Mouse (Mus musculus): Measurements from ENCODE around the gene Gm44596.
"Not testable (repeated sequence)": the region's sequence is repeated elsewhere in the genome, so short reads cannot be mapped to it uniquely, and the experiment has no call there.

Gene Gm44596

DNA sequence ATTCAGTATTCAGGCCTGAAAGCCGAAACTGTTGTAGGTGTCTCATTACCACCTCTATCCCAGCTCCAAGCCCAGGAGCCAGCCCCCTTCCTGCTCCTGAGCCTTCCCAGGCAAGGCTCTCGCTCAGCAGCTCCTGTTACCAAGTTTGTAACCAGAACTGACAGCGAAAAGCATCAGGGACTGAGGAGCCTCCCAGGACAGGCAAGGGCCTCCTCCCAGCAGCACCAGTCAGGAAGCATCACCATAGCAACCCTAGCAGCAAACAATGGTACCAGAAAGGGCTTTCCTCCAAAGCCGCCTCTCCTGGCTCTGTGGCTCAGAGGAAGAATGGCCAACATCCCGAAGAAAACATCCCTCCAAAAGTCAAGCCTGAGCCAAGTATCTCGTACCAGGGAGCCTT, at the start of gene Gm44596, which contains the start of gene Tex52:
TSS of gene Gm44596 (plus strand) at position 312 of the 400 bp plus-strand sequence.
TSS of gene Tex52 (plus strand) at position 265 of the 400 bp plus-strand sequence.
- DNase-seq, result no peak

DNA sequence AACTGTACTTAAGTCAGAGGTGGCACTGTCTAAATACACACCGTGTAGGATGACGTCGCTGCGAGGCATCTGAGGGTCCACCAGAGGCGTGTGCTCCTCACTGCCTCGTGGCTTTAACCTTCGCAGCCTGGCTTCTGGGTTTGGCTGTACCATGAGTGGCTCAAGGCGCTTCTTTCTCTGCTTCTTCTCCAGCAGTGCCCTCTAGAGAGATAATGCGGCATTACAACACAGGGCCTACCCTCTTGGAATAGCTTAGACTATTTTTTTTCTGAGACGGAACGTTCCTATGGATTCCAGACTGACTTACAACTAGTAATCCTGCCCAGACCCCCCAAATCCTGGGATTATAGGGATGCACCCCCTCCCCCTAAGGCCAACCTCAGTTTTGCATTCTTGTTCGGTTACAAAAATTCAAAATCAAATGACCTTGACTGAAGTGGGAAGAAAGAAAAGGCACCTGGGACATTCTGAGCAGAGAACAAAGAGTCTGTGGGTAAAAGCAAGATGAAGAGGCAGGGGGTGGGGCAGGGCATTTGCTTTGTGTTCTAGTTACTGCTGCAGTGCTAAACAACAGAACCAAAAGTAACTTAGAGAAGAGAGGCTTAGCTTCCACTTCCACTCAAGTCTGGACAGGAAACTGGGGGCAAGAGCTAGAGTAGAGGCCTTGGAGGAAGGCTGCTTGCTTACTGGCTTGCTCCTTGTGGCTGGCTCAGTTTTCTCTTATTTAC, 40.7 kb upstream of the Gm44596 start:
- peak; percentile 59 for DNase-seq

- no peak for DNase-seq
Measured at GRCm38 (mm10) chr6:128337467-128337866, 37.8 kb upstream of the Gm44596 start.

DNA sequence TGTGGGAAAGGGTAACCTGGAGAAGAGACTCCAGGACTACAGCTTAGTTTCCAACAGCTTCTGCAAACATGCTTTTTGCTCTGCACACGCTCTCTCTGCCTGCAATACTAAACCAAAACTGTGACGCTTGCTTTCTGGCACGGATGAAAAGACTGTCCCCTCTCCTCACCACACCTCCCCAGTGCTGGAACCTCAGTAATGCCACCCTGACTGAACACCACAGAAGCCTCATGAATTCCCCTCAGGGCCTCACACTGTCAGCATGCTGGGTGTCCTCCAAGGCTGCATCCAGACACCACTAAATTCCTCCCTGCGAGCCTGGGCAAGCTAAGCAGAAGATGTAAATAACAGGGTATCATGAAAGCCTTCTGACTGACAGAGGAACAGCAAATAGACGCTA, 36.4 kb upstream of the Gm44596 start:
- DNase-seq, result no peak

GRCm38 (mm10) chr6:128341956-128342723, 33.2 kb upstream of the Gm44596 start:
- no peak for DNase-seq

- DNase-seq, result no peak
Measured at GRCm38 (mm10) chr6:128345623-128346022, 29.7 kb upstream of the Gm44596 start.

GRCm38 (mm10) chr6:128346782-128347181, 28.5 kb upstream of the Gm44596 start:
- no peak for DNase-seq

- DNase-seq, result peak; percentile 43
Measured at GRCm38 (mm10) chr6:128349711-128350110, 25.6 kb upstream of the Gm44596 start.

GRCm38 (mm10) chr6:128354140-128354539, 21.2 kb upstream of the Gm44596 start:
- no peak for DNase-seq

DNA sequence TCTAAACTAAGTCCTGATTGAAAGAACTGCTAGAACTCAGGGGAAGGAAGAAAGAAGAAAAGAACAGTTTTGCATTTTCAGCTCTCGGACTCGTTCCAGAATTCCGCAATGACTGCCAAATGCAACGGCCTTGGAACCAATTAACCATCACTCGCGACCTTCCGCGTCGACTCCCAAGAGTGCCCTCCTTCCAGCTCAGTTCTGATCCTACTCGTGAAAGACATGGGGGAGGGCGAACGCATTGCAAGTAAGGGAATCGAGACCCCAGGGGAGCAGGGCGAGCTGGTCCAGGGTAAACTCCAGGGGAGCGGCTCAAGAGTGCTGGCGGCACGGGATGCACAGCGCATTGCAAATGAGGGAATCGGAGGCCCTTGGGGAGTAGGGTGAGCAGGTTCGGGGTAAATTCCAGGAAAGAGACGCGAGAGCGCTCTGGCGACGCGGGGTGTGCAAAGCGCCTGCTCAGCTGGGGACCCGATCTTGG, 20.1 kb upstream of the Gm44596 start:
- DNase-seq, result peak; percentile 67

DNA sequence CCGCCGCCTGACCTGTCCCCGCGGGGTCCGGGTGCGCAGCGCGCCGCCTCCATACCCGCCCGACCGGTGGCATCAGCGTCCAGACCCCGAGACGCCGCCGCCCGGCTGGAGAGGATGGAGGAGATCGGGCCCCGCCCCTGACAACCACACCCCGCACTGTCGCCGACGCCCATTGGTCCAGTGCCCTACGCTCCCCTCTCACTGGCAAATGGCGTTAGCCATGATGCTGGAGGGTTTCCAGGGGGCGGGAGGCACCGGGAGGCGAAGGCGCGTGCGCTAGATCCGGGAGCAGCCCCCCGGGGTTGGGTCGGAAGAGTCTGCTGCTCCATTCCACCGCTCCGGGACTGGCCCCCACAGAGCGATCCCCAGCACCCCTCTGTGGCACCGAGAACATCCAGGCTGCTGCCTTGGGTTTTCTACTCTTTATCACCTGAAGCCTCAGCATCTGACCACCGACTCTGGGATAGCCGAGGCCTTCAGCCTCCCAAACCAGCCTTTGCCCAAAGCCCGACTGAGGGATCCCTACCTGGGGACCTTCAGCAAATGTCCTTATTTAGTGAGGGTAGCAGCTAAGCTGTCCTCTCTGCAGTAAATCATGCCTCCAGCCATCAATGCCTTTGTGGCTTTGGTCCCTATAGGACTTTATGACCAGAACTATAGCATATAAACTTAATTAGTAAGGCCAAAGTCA, 19.4 kb upstream of the Gm44596 start, which contains the start of gene Tulp3:
TSS of gene Tulp3 (minus strand) at position 126 of the 691 bp plus-strand sequence.
- DNase-seq, result peak; percentile 97

- DNase-seq, result peak; percentile 57
Measured at GRCm38 (mm10) chr6:128358999-128359398, 16.3 kb upstream of the Gm44596 start.

GRCm38 (mm10) chr6:128361901-128362300, 13.4 kb upstream of the Gm44596 start:
- DNase-seq, result no peak

GRCm38 (mm10) chr6:128362381-128363006, 12.8 kb upstream of the Gm44596 start, which contains the start of the genes Rhno1 and Foxm1:
Gene Rhno1, minus strand, starts transcription at chr6:128362911.
Gene Foxm1, plus strand, starts transcription at chr6:128362967.
- peak; percentile 82 for DNase-seq

- no peak for DNase-seq
Measured at GRCm38 (mm10) chr6:128363007-128363825, 12.1 kb upstream of the Gm44596 start.

DNA sequence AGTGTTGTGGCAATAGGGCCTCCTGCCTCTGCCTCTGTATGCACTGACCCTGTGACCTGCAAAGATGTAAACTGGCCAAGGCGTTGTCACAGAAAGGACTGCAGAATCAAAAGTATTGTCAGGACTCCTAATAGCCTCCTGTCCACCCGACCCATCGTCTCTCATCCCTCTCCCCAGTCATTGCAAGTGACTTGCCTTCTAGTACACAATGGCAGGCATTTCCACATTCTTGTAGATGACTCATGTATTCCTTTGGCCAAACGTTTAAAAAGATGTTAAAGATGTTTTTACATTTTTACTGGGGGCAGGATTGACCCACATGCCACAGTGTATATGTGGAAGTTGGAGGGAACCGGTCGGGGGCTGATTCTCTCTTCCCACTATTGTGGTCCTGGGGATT, 10.6 kb upstream of the Gm44596 start:
- DNase-seq, result no peak

DNA sequence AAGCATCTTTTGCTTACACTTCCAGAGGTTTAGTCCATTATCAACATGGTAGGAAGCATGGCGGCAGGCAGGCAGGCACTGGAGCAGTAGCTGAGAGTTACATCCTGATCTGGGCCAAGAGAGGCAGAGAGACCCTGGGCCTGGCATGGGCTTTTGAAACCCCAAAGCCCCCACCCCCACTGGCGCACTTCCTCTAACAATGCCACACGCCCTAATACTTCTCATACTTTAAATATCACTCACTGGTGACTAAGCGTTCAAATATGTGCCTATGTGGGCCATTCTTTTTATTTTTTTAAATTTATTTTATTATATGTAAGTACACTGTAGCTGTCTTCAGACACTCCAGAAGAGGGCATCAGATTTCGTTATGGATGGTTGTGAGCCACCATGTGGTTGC, 8.8 kb upstream of the Gm44596 start:
- no peak for DNase-seq

GRCm38 (mm10) chr6:128370040-128370439, 5.3 kb upstream of the Gm44596 start:
- DNase-seq, result no peak

- no peak for DNase-seq
Measured at GRCm38 (mm10) chr6:128376371-128377085, 1.2 kb downstream of the Gm44596 start.

DNA sequence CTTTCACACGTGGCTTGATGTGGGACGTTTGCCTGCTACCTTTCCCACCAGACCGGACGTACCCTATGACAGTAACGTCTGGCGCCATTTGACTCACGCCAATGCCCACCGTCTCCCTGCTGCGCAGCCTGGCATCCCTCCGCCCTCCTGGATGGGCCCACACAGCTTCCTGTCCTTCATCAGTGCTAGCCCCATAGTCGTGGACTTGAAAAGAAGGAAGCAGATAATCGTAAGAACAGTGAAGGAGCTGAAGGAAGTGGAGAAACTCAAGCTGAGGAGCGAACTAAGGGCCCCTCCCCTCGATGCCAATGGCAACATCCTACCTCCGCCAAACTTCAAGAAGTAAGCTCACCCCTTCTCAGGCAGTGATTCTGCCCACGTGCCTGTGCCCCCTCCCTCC, 4.3 kb downstream of the Gm44596 start:
- DNase-seq, result no peak

DNA sequence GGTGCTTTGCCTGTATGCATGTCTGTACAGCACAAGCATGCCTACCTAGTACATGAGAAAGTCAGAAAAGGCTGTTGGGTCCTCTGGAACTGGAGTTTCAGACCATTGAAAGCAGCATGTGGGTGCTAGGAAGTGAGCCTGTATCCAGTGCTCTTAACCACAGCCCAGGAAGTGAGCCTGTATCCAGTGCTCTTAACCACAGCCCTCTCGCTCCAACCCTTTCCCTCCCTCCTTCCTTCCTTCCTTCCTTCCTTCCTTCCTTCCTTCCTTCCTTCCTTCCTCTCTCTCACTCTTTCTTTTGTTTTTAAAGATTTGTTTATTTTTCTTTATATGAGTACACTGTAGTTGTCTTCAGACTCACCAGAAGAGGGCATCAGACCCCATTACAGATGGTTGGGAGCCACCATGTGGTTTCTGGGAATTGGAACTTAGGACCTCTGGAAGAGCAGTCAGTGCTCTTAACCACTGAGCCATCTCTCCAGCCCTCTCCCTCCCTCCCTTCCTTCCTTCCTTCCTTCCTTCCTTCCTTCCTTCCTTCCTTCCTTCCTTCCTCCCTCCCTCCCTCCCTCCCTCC, 5.4 kb downstream of the Gm44596 start:
- DNase-seq, result not testable (repeated sequence)

Measured in cerebellum, adult 11-12 months (tissue).